Mouse (Mus musculus): Measurements from ENCODE around the gene 9030612E09Rik.

GRCm38 (mm10) chr10:43166817-43167216, 7.7 kb upstream of the 9030612E09Rik start:
- no peak for TF ChIP-seq NRF1 (IDR thresholded peaks at IDR 0.05; ENCODE audit: low read depth, low read length)
- TF ChIP-seq CTCF (conservative IDR thresholded peaks at IDR 0.05 in 1 of 2, IDR thresholded peaks at IDR 0.05 in 1 of 2; ENCODE audit: low read depth in 2 of 2, low read length in 2 of 2), result no peak
- no peak for TF ChIP-seq POLR2A (IDR thresholded peaks at IDR 0.05; ENCODE audit: low read depth, low read length)
- TF ChIP-seq CHD2 (IDR thresholded peaks at IDR 0.05; ENCODE audit: low read length), result no peak
- TF ChIP-seq MAX (IDR thresholded peaks at IDR 0.05; ENCODE audit: low read length), result no peak
- no peak for TF ChIP-seq GABPA (IDR thresholded peaks at IDR 0.05; ENCODE audit: insufficient replicate concordance, low read depth, low read length)
- no peak for TF ChIP-seq E2F4 (IDR thresholded peaks at IDR 0.05; ENCODE audit: insufficient replicate concordance, low read depth, low read length)
- TF ChIP-seq MAZ (IDR thresholded peaks at IDR 0.05; ENCODE audit: low read depth, low read length), result no peak
- no peak for TF ChIP-seq RAD21 (IDR thresholded peaks at IDR 0.05; ENCODE audit: low read depth, low read length)
- no peak for TF ChIP-seq EP300 (IDR thresholded peaks at IDR 0.05; ENCODE audit: low read length)
- TF ChIP-seq USF2 (conservative IDR thresholded peaks at IDR 0.05; ENCODE audit: low read depth, low read length), result no peak
- TF ChIP-seq ZKSCAN1 (IDR thresholded peaks at IDR 0.05; ENCODE audit: borderline replicate concordance, low read depth, low read length), result no peak
- no peak for TF ChIP-seq USF1 (IDR thresholded peaks at IDR 0.05; ENCODE audit: low read depth, low read length)
- no peak for TF ChIP-seq ZC3H11A (IDR thresholded peaks at IDR 0.05; ENCODE audit: low read depth, low read length)
